Mouse (Mus musculus) cerebellum, adult 2 months (tissue): ENCODE results near the gene Wars.

ENCODE experiments used
- CTCF ChIP-seq: fragments of 200-500 bp; IDR thresholded peaks from 2 replicates; pipeline ENCODE4 v1.5.1; 2011; ENCODE audit warnings: low read depth, mild to moderate bottlenecking, control low read depth, low read length, moderate library complexity, borderline replicate concordance; ENCODE audit not compliant: insufficient read depth
- POLR2A ChIP-seq: fragments of 200-500 bp; IDR thresholded peaks from 2 replicates; pipeline ENCODE4 v1.6.1; 2011; ENCODE audit warnings: low read length, control low read depth, borderline replicate concordance; ENCODE audit not compliant: insufficient read depth

DNA sequence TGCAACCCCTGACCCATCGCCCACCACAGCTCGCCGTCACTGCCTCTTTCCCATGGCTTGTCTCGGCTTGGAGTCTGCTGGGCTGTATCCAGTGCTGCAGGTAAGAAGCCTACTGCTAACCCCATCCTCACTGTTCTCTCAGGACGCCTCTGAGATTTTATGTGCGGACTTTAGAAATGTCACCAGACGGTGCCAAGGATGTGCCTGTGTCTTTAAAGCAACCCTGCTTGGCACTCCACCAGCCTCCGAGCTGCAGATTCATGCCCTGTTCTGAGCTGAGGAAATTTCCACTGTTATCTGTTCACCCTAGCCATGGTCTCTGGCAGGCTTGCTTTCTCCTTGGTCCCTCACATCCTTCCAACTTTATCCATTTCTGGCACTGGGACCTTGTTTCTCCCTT is 61.1 kb downstream of the Wars start:
- peak; percentile 34; the same call in 1 of the 2 replicates for TF ChIP-seq POLR2A
- TF ChIP-seq CTCF, result no peak
